Comparison of ENCODE assay signal across 9 mouse cellular contexts in the genomic region with DNA sequence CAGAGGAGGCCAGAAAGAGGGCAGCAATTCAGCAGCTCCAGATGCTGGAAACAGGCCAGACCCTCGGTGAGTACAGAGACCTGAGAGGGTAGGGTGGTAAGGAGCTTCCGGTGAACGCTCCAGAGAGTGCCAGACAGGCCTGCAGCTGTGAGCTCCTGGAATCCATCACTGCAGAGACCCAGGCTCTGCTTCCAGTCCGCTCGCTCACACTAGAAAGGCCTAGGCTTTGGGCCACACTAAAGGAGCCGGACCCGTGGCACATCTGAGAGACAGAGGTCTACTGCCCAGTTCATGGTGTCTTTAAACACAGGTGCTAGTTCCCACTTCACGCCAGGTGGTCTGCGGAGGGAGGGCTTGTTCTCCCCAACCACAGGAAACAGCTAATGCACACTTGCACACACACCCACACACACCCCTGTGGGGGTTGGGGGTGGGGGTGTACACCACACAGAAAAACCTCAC. TPM values are rescaled to one million over a fixed set of nuclear protein-coding genes. Genes with fewer than 3 reads are reported as not detected.
A peak's percentile ranks its signal among the peaks of the same experiment; 100 is the strongest.
DNase-seq lines count a peak whose midpoint lies in the region; ATAC-seq and TF ChIP-seq lines count a peak whose summit lies in the region.
"Had no signal": no experiment of that assay in that cellular context is flagged by ENCODE, and none has a peak within 500 bp of the region (broad histone marks: within the 10 kb centered on the region; RNA-seq: fewer than 3 reads in every experiment).

No protein-coding gene starts in this region.

- no peaks in the 10 kb centered on the region for H3K36me3 ChIP-seq in forebrain, embryonic 12.5 days (replicated peaks)
- H3K36me3 ChIP-seq in forebrain, postnatal 0 days (ENCODE audit: insufficient read depth) = no peaks in the 10 kb centered on the region
- H3K36me3 ChIP-seq in heart, embryonic 15.5 days = no peaks in the 10 kb centered on the region

- ATAC-seq in forebrain, embryonic 12.5 days (ENCODE audit: low FRiP score) = no peak
- ATAC-seq in forebrain, postnatal 0 days = no peak
- peak; percentile 44; the same call in 1 of the 2 replicates for ATAC-seq in heart, embryonic 15.5 days (replicated peaks; ENCODE audit: insufficient number of reproducible peaks, insufficient read depth, low FRiP score, low read depth)
- ATAC-seq in erythroid progenitor cell, adult 5-6 weeks (replicated peaks; ENCODE audit: low FRiP score, poor library complexity, severe bottlenecking) = no peak
- ATAC-seq: hindbrain, embryonic 16.5 days had no signal

- TF ChIP-seq CTCF in forebrain, postnatal 0 days (IDR thresholded peaks at IDR 0.05; ENCODE audit: low read depth) = no peak

- H3K4me3 ChIP-seq in forebrain, embryonic 12.5 days (replicated peaks) = no peak overlapping the region
- no peak overlapping the region for H3K4me3 ChIP-seq in forebrain, postnatal 0 days (ENCODE audit: low read depth, low read length)
- H3K4me3 ChIP-seq in heart, embryonic 15.5 days = no peak overlapping the region

- no peak overlapping the region for H3K4me2 ChIP-seq in forebrain, embryonic 12.5 days
- H3K4me2 ChIP-seq in forebrain, postnatal 0 days (ENCODE audit: low read depth) = no peak overlapping the region
- 0 out of 2 replicates have a peak overlapping the region, but pooled peaks have one; percentile 12 for H3K4me2 ChIP-seq in heart, embryonic 15.5 days

- no peak for DNase-seq in forebrain, postnatal 0 days
- DNase-seq in B cell, adult 2 months = peak; percentile 68 to 69
- peak; percentile 41 to 58 for DNase-seq in natural killer cell, adult 2 months (ENCODE audit: low spot score in 2 of 2)
- no peak for DNase-seq in testis, postnatal 14 days (ENCODE audit: low spot score)
- no peak for DNase-seq in urinary bladder, postnatal 14 days (ENCODE audit: low spot score)

- no peaks in the 10 kb centered on the region for H3K27me3 ChIP-seq in forebrain, embryonic 12.5 days
- H3K27me3 ChIP-seq in forebrain, postnatal 0 days (ENCODE audit: insufficient read depth, low read length) = no peaks in the 10 kb centered on the region
- H3K27me3 ChIP-seq in heart, embryonic 15.5 days = no peaks in the 10 kb centered on the region

- H3K27ac ChIP-seq in forebrain, embryonic 12.5 days = peak overlapping the region; percentile 15; the same call in 1 of the 2 replicates
- H3K27ac ChIP-seq in forebrain, postnatal 0 days (ENCODE audit: low read depth, low read length) = no peak overlapping the region
- peak overlapping the region; percentile 52 for H3K27ac ChIP-seq in heart, embryonic 15.5 days

- H3K9me3 ChIP-seq in forebrain, embryonic 12.5 days = no peaks in the 10 kb centered on the region
- no peaks in the 10 kb centered on the region for H3K9me3 ChIP-seq in forebrain, postnatal 0 days (ENCODE audit: low read length)
- H3K9me3 ChIP-seq in heart, embryonic 15.5 days (replicated peaks) = no peaks in the 10 kb centered on the region

- peaks cover 70% of the 10 kb centered on the region for H3K4me1 ChIP-seq in forebrain, embryonic 12.5 days
- peaks cover 8% of the 10 kb centered on the region for H3K4me1 ChIP-seq in forebrain, postnatal 0 days (ENCODE audit: insufficient read depth)
- peaks cover 51% of the 10 kb centered on the region for H3K4me1 ChIP-seq in heart, embryonic 15.5 days (replicated peaks)

- H3K9ac ChIP-seq in forebrain, embryonic 12.5 days = no peak overlapping the region
- no peak overlapping the region for H3K9ac ChIP-seq in forebrain, postnatal 0 days
- no peak overlapping the region for H3K9ac ChIP-seq in heart, embryonic 15.5 days

- WGBS in forebrain, embryonic 12.5 days = 79% methylated on average over 9 of the region's 9 CpGs
- WGBS in forebrain, postnatal 0 days = 60% methylated on average over 9 of the region's 9 CpGs
- 34% methylated on average over 9 of the region's 9 CpGs for WGBS in heart, embryonic 15.5 days

RNA-seq across cellular contexts. Expression of a gene that starts 39.9 kb away (rescaled TPM):
- polyA plus RNA-seq in forebrain, embryonic 12.5 days (2016; fragmentation: Nextera tagmentation; extraction: Ambion mirVana) = 119 and 123 TPM in 2 replicates
- total RNA-seq in forebrain, postnatal 0 days (2014; rRNA removed) = 80.7 and 82.2 TPM in 2 replicates
- polyA plus RNA-seq in forebrain, postnatal 0 days (2015; fragmentation: Nextera tagmentation; extraction: Ambion mirVana) = 48.2 and 59.3 TPM in 2 replicates
- 42.3 and 57.7 TPM in 2 replicates for polyA plus RNA-seq in heart, embryonic 15.5 days (2015; fragmentation: Nextera tagmentation; extraction: Ambion mirVana)
- total RNA-seq in erythroid progenitor cell, adult 5-6 weeks (2015; ENCODE audit: low replicate concordance) = 17.7 and 24.7 TPM in 2 replicates
- total RNA-seq in erythroid progenitor cell, adult 5-6 weeks (2017; ENCODE audit: low replicate concordance) = 10.4 and 24.8 TPM in 2 replicates

Comparison
In these comparisons a context has a peak if more than half of its experiments do, and no peak if none do; other contexts are left out.
1. DNase-seq: peak in B cell, adult 2 months (2 of 2) and natural killer cell, adult 2 months (2 of 2); none in forebrain, postnatal 0 days (single experiment), testis, postnatal 14 days (single experiment) and urinary bladder, postnatal 14 days (single experiment).